Comparison of ENCODE assay signal across 15 mouse cellular contexts in the genomic region with DNA sequence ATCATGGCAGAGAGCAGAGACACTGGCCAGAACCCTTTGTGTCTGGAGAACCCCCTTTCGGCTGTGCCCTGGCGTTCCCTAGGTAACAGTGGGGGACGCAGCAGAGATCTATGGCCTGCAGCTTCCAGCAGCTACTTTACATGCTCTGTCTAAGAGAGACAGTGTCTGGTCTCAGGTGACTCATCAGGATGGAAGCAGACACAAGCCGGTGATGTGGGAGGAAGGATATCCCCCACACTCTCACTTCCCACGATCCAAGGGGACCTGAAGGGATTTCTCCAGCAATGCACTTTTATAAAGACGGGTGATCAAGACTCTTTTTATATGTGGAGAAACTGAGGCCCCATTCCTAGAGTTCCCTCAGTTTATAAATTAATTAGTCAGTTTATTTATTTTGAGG. TPM values are rescaled to one million over a fixed set of nuclear protein-coding genes. Genes with fewer than 3 reads are reported as not detected.
A peak's percentile ranks its signal among the peaks of the same experiment; 100 is the strongest.
DNase-seq lines count a peak whose midpoint lies in the region.
"Had no signal": no experiment of that assay in that cellular context is flagged by ENCODE, and none has a peak within 500 bp of the region (broad histone marks: within the 10 kb centered on the region; RNA-seq: fewer than 3 reads in every experiment).

No protein-coding gene starts in this region.

- intact Hi-C loops in left cerebral cortex, postnatal 25 days (cut with DNase I) = loop anchor here (2.0 kb wide), 1 partner anchor 30 kb away; no protein-coding TSS in a partner anchor
- intact Hi-C loops in left cerebral cortex, postnatal 4 days (cut with DNase I) = no loop called here
- intact Hi-C loops in left cerebral cortex, postnatal 36 days (cut with DNase I) = no loop called here

- peak; percentile 0 for DNase-seq in heart, postnatal 4 days
- DNase-seq in heart, adult 9 months (ENCODE audit: low spot score in 2 of 2) = no peak
- peak; percentile 17 to 80 for DNase-seq in left cerebral cortex, postnatal 25 days (ENCODE audit: low spot score in 2 of 2)
- no peak for DNase-seq in left cerebral cortex, postnatal 4 days
- DNase-seq in Muller cell, postnatal 12 days (ENCODE audit: inconsistent ontology term) = peak; percentile 49
- peak; percentile 17 to 37 for DNase-seq in left cerebral cortex, postnatal 36 days (ENCODE audit: low spot score in 2 of 2)
- DNase-seq in urinary bladder, adult 18-20 months (ENCODE audit: low spot score in 2 of 2) = no peak
- DNase-seq: adrenal gland, postnatal 10 days; B cell, adult 2 months; cerebellum, adult 11-12 months; cerebellum, adult 9-10 months; cerebellum, postnatal 25 days; forebrain, postnatal 0 days; gastrocnemius, postnatal 36 days; heart, adult 18-20 months had no signal

RNA-seq across cellular contexts. Expression of gene Adra1b, which starts 48.0 kb away (rescaled TPM):
- 10 to 100 TPM; 37.0 to 39.2 TPM for total RNA-seq in heart, postnatal 4 days (2021)
- total RNA-seq in left cerebral cortex, postnatal 25 days (2021) = 10 to 100 TPM; 26.6 to 32.3 TPM
- total RNA-seq in left cerebral cortex, postnatal 4 days (2021) = 10 to 100 TPM in 1 of 2 experiments, 1 to 10 TPM in 1; 8.8 to 10.4 TPM
- total RNA-seq in left cerebral cortex, postnatal 36 days (2021) = 10 to 100 TPM; 28.4 to 40.4 TPM

Comparison
In these comparisons a context has a peak if more than half of its experiments do, and no peak if none do; other contexts are left out.
1. DNase-seq: peak in heart, postnatal 4 days (single experiment), left cerebral cortex, postnatal 25 days (2 of 2), Muller cell, postnatal 12 days (single experiment) and left cerebral cortex, postnatal 36 days (2 of 2); none in heart, adult 9 months (0 of 2), left cerebral cortex, postnatal 4 days (single experiment) and urinary bladder, adult 18-20 months (0 of 2).